In the genomic region with DNA sequence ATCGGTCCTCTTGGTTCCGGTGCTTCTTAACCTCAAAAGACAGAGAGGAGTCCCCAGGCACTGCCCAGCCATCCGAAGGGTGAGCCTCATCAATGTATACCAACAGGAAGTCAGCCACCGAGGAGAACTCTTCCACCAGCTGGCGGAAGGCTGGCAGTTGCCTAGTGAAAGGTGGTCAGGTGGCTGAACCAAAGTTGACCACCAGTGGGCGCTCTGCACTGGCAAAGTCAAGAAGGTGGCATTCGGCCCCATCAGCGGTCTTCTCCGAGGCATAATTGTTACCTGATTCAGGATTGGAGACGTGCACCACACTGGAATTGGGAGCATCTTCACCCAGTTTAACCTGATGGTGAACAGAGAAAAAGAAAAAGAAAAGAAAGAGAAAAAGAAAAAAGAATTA, we compare ENCODE assay signal across 7 mouse cellular contexts. TPM values are rescaled to one million over a fixed set of nuclear protein-coding genes. Genes with fewer than 3 reads are reported as not detected.
DNase-seq lines count a peak whose midpoint lies in the region; TF ChIP-seq lines count a peak whose summit lies in the region.

No protein-coding gene starts in this region.

- no peak overlapping the region for H3K4me3 ChIP-seq in bone marrow macrophage, adult 2 months (ENCODE audit: insufficient read depth, low read length)
- no peak overlapping the region for H3K4me3 ChIP-seq in embryonic fibroblast, embryonic 13.5 days (ENCODE audit: insufficient read depth, low read length)
- no peak overlapping the region for H3K4me3 ChIP-seq in spleen, adult 2 months (ENCODE audit: extremely low read depth, insufficient read depth, insufficient read length)

- no peaks in the 10 kb centered on the region for H3K36me3 ChIP-seq in spleen, adult 2 months (ENCODE audit: control insufficient read depth, insufficient read depth, low read length)

- peak; percentile 74 for DNase-seq in 416B (ENCODE audit: low read depth)
- peak; percentile 59 for DNase-seq in CD4-positive helper T cell, adult 2 months (ENCODE audit: low read depth, low spot score)
- DNase-seq in kidney, postnatal 10 days: peak; percentile 77
- DNase-seq in lung, postnatal 14 days: peak; percentile 74
- DNase-seq in spleen, adult 2 months (ENCODE audit: low read depth in 1 of 2, low spot score in 2 of 2): peak in 1 of 2 experiments; percentile 36

- H3K4me1 ChIP-seq in bone marrow macrophage, adult 2 months (ENCODE audit: control insufficient read depth, insufficient read depth, low read length): no peaks in the 10 kb centered on the region
- no peaks in the 10 kb centered on the region for H3K4me1 ChIP-seq in embryonic fibroblast, embryonic 13.5 days (ENCODE audit: control insufficient read depth, insufficient read depth, low read length)
- peaks cover 1% of the 10 kb centered on the region; the same call in 1 of the 2 replicates for H3K4me1 ChIP-seq in spleen, adult 2 months (ENCODE audit: control insufficient read depth, insufficient read depth, insufficient read length)

- no peaks in the 10 kb centered on the region for H3K27me3 ChIP-seq in spleen, adult 2 months (ENCODE audit: control insufficient read depth, insufficient read depth, low read length)

- TF ChIP-seq CTCF in bone marrow macrophage, adult 2 months (IDR thresholded peaks at IDR 0.05; ENCODE audit: low read depth, low read length): peak; percentile 53
- TF ChIP-seq CTCF in embryonic fibroblast, embryonic 13.5 days (IDR thresholded peaks at IDR 0.05; ENCODE audit: borderline replicate concordance, insufficient read depth, low read length): peak; percentile 61
- TF ChIP-seq CTCF in spleen, adult 2 months (IDR thresholded peaks at IDR 0.05; ENCODE audit: extremely low read depth, insufficient read depth, insufficient read length, insufficient replicate concordance): peak; percentile 70; the same call in 1 of the 2 replicates

- no peak overlapping the region for H3K27ac ChIP-seq in bone marrow macrophage, adult 2 months (ENCODE audit: insufficient read depth, low read depth, low read length)
- no peak overlapping the region for H3K27ac ChIP-seq in embryonic fibroblast, embryonic 13.5 days (ENCODE audit: insufficient read depth, low read length)
- H3K27ac ChIP-seq in spleen, adult 2 months (ENCODE audit: insufficient read depth, low read length): no peak overlapping the region

- WGBS in spleen, adult 2 months: 17% methylated on average over 10 of the region's 10 CpGs

- TF ChIP-seq POLR2A in bone marrow macrophage, adult 2 months (IDR thresholded peaks at IDR 0.05; ENCODE audit: borderline replicate concordance, low read depth, low read length): no peak
- no peak for TF ChIP-seq POLR2A in embryonic fibroblast, embryonic 13.5 days (IDR thresholded peaks at IDR 0.05; ENCODE audit: low read depth, low read length)
- no peak for TF ChIP-seq POLR2A in spleen, adult 2 months (IDR thresholded peaks at IDR 0.05; ENCODE audit: low read depth, low read length)

RNA-seq across cellular contexts. Expression of a gene that starts 8.6 kb away (rescaled TPM):
- polyA plus RNA-seq in bone marrow macrophage, adult 2 months (2012; ENCODE audit: insufficient read depth, insufficient read length, missing spikeins): 0.27 and 0.28 TPM in 2 replicates
- polyA plus RNA-seq in embryonic fibroblast, embryonic 13.5 days (2011; ENCODE audit: insufficient read length, low read depth, missing spikeins): 2.0 and 2.1 TPM in 2 replicates
- 0.01 TPM in 1 of 2 replicates, not detected in the other for polyA plus RNA-seq in spleen, adult 2 months (2012; rRNA removed)
